Mouse (Mus musculus): ENCODE measurements around the gene Gart. TPM values are rescaled to one million over a fixed set of nuclear protein-coding genes. Genes with fewer than 3 reads are reported as not detected.

The Gart gene
- total RNA-seq, 2 experiments from 2014 or later, result 37.1 to 49.3 TPM

GRCm38 (mm10) chr16:91585617-91586016 is 61.1 kb downstream of the Gart start:
- ATAC-seq (replicated peaks; ENCODE audit: low FRiP score, poor library complexity, severe bottlenecking), result no peak

GRCm38 (mm10) chr16:91582307-91582706 is 64.4 kb downstream of the Gart start:
- peak; percentile 58; the same call in 1 of the 2 replicates for ATAC-seq (replicated peaks; ENCODE audit: low FRiP score, poor library complexity, severe bottlenecking)

GRCm38 (mm10) chr16:91578980-91579720 is 67.6 kb downstream of the Gart start:
- no peak for ATAC-seq (replicated peaks; ENCODE audit: low FRiP score, poor library complexity, severe bottlenecking)

GRCm38 (mm10) chr16:91575151-91575550 is 71.6 kb downstream of the Gart start:
- no peak for ATAC-seq (replicated peaks; ENCODE audit: low FRiP score, poor library complexity, severe bottlenecking)

Other genes with a start within 250 kb of the Gart start
- 43.9 and 52.3 TPM in 2 replicates for gene Il10rb, start 240.8 kb downstream of the Gart start, total RNA-seq (2015; ENCODE audit: low replicate concordance)
- gene Il10rb, start 240.8 kb downstream of the Gart start, total RNA-seq (2017; ENCODE audit: low replicate concordance), result 39.4 and 48.8 TPM in 2 replicates
- gene Ifnar1, start 161.7 kb downstream of the Gart start, total RNA-seq (2015; ENCODE audit: low replicate concordance), result 81.7 and 93.6 TPM in 2 replicates
- gene Ifnar1, start 161.7 kb downstream of the Gart start, total RNA-seq (2017; ENCODE audit: low replicate concordance), result 133 and 147 TPM in 2 replicates
- 6.7 and 13.3 TPM in 2 replicates for gene Ifngr2, start 99.9 kb downstream of the Gart start, total RNA-seq (2015; ENCODE audit: low replicate concordance)
- gene Ifngr2, start 99.9 kb downstream of the Gart start, total RNA-seq (2017; ENCODE audit: low replicate concordance), result 3.9 and 6.4 TPM in 2 replicates
- 20.8 and 23.6 TPM in 2 replicates for gene Tmem50b, start 49.2 kb downstream of the Gart start, total RNA-seq (2015; ENCODE audit: low replicate concordance)
- gene Tmem50b, start 49.2 kb downstream of the Gart start, total RNA-seq (2017; ENCODE audit: low replicate concordance), result 11.2 and 12.0 TPM in 2 replicates
- 4.2 TPM in 2 replicates for gene Dnajc28, start 27.9 kb downstream of the Gart start, total RNA-seq (2015; ENCODE audit: low replicate concordance)
- 9.5 and 12.0 TPM in 2 replicates for gene Dnajc28, start 27.9 kb downstream of the Gart start, total RNA-seq (2017; ENCODE audit: low replicate concordance)
- 240 and 267 TPM in 2 replicates for gene Son, start 554 bp upstream of the Gart start, total RNA-seq (2015; ENCODE audit: low replicate concordance)
- gene Son, start 554 bp upstream of the Gart start, total RNA-seq (2017; ENCODE audit: low replicate concordance), result 214 and 284 TPM in 2 replicates
- gene Donson, start 41.8 kb upstream of the Gart start, total RNA-seq (2015; ENCODE audit: low replicate concordance), result 17.3 and 43.0 TPM in 2 replicates
- 44.7 and 97.2 TPM in 2 replicates for gene Donson, start 41.8 kb upstream of the Gart start, total RNA-seq (2017; ENCODE audit: low replicate concordance)
- 21.5 and 55.1 TPM in 2 replicates for gene Cryzl1, start 82.0 kb upstream of the Gart start, total RNA-seq (2015; ENCODE audit: low replicate concordance)
- gene Cryzl1, start 82.0 kb upstream of the Gart start, total RNA-seq (2017; ENCODE audit: low replicate concordance), result 17.7 and 40.7 TPM in 2 replicates
- gene Itsn1, start 82.3 kb upstream of the Gart start, total RNA-seq (2015; ENCODE audit: low replicate concordance), result 413 and 554 TPM in 2 replicates
- gene Itsn1, start 82.3 kb upstream of the Gart start, total RNA-seq (2017; ENCODE audit: low replicate concordance), result 1,329 and 2,083 TPM in 2 replicates

Data from erythroblast, adult 5-6 weeks (primary cell).